Mouse (Mus musculus) embryonic fibroblast, embryonic 13.5 days (primary cell): ENCODE results near the gene Nemp1.

ENCODE experiments used
- CTCF ChIP-seq: IDR thresholded peaks from 2 replicates; pipeline ENCODE4 v1.5.1; 2011; ENCODE audit warnings: mild to moderate bottlenecking, control low read depth, low read length, moderate library complexity, borderline replicate concordance; ENCODE audit not compliant: insufficient read depth
- POLR2A ChIP-seq: IDR thresholded peaks from 2 replicates; pipeline ENCODE4 v1.6.1; 2011; ENCODE audit warnings: low read depth, mild to moderate bottlenecking, control low read depth, low read length, moderate library complexity

- TF ChIP-seq CTCF (no peak), POLR2A (no peak; the same call in 1 of the 2 replicates)
Observed at GRCm38 (mm10) chr10:127622661-127623060, 44.0 kb upstream of the Nemp1 start.
